Mouse (Mus musculus): ENCODE measurements around the gene Dazap1.

Gene Dazap1

DNA sequence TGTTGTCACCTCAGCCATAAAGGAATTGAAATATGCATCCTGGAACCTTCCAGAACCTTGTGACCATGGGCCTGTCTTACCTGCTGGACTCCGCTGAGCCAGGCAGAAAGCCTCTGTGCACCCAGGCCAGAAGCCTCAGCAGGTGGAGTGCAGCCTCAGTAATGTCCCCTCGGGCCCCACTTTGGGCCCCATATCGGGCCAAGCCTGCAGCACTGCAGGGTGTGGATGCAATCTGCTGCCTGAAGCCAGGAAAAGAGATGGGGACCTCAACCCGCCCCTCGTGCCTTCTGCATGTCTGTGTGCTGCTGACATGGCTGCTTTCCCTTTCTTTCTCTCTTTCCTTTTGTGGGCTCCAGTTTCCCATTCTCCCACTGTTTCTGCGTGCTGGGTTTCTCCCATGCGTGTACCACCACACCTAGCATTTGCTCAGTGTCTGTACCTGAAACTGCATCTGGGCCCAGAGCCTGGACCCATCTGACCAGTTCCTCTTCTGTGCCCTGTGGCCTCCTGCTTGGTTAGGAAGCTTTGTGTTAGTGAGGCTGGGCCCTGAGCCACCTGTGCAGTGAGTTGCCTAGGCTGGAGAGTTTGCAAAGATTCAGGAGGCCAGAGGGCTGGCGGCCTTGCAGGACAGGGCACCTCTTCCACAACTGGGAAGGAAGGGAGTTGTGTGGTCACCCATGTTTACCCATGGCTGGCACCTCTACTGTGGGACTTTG is 10.7 kb downstream of the Dazap1 start:
- no peak for DNase-seq

DNA sequence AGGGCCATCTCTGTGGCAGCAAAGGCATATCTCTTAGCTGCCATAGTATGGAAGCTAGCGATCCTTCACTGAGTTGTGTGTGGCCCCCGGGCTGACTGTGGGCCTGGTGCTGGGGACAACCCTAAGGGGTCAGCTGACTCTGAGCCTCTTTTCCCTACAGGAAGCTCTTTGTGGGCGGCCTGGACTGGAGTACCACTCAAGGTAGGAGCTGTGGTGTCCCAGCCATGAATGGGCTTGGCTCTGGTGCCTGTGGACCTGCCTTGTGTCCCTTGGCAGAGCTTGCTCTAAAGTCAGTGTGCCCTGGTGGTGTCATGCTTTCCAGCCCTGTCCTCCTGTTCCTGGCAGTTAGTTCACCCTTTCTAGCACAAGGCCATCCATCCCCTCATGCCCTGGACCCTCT is 12.6 kb downstream of the Dazap1 start:
- no peak for DNase-seq

DNA sequence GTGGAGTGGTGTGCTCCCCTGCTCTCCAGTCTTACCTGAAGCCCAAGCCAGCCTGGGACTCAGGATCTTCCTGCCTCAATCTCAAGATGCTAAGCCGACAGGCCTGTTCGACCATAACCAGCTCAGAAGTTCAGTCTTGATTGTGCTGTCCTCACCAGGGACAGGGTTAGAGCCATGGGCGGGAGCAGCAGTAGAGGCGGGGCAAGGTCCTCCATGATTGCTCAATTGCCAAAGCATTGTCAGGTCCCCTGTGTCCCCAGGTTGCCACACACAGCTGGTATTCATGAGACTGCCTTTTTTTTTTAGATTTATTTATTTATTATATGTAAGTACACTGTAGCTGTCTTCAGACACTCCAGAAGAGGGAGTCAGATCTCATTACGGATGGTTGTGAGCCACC is 15.0 kb downstream of the Dazap1 start:
- no peak for DNase-seq

DNA sequence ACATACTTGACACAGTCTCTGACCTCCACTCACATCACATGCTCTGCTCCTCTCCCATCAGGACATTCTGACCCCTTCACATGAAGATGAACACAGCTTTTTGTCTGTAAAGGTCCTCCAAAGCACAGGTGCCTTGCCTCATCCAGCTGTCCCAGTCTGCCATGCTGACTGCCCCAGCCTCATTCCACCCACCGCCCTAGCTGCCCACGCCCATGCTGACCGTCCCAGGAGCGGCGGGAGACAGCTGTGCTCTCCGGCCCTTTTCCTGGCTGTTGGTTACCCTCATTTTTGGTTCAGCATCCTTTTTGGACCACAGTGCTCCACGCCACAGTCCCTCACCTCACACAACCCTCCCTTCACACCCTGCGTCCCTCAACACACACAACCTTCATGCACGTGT is 17.1 kb downstream of the Dazap1 start:
- no peak for DNase-seq

DNA sequence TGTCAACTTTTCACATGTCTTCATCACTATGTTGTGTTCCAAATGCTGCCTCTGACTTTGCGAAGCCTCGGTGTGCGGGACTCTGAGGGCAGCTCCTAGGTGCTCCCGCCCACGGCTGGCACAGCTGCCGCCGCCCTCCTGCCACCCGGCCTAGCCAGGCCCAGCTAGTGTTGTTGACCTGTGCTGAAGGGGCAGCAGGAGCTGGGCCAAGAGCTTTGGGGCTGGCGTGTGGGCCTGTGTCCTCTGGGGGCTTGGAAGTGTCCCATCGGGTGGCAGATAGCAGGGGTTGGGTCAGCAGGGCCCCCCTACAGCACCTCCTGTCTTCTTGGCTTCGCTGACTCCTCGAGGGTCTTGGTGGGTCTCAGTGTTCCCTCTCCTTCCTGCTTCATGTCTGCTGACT is 18.0 kb downstream of the Dazap1 start:
- no peak for DNase-seq

DNA sequence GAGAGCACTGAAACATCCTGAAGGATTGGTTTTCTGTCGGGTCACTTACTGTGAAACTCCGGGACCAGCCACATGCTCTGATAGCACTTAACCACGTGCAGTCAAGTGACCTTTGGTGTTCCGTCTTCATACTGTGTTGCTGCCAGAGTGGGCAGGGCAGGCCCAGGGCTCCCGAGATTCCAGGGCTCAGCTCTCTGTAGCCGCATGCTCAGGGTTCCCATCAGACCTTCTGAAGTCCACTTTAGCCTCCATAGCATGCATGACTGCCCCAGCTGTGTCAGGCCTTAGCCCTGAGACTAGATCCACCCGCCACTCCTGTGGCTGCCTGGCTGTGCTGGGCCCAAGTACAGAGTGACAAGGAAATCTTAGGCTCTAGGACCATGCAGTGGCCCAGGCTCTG is 20.0 kb downstream of the Dazap1 start:
- DNase-seq: no peak

DNA sequence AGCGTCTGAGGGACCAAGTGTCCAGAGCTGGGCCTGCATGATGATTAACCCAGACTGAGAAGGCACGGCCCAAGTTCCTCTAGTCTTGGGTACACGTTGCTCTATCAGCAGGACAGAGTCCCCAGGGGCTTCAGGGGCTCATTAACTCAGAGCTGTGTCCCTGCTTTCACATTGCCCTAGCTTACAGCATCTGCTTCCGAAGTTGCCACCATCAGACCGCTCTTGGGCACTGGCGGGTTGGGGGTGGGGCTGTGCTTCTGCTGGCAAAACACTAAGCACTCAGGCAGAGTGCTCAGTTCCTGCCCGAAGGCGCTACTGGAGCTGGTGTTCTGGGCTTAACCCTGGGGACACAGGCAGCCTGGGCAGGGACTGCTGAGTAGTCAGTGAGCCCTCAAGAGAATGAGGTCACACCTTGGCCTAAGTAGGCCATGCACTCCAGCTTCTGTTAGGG is 20.7 kb downstream of the Dazap1 start:
- peak in 1 of 2 experiments; percentile 59 for DNase-seq

DNA sequence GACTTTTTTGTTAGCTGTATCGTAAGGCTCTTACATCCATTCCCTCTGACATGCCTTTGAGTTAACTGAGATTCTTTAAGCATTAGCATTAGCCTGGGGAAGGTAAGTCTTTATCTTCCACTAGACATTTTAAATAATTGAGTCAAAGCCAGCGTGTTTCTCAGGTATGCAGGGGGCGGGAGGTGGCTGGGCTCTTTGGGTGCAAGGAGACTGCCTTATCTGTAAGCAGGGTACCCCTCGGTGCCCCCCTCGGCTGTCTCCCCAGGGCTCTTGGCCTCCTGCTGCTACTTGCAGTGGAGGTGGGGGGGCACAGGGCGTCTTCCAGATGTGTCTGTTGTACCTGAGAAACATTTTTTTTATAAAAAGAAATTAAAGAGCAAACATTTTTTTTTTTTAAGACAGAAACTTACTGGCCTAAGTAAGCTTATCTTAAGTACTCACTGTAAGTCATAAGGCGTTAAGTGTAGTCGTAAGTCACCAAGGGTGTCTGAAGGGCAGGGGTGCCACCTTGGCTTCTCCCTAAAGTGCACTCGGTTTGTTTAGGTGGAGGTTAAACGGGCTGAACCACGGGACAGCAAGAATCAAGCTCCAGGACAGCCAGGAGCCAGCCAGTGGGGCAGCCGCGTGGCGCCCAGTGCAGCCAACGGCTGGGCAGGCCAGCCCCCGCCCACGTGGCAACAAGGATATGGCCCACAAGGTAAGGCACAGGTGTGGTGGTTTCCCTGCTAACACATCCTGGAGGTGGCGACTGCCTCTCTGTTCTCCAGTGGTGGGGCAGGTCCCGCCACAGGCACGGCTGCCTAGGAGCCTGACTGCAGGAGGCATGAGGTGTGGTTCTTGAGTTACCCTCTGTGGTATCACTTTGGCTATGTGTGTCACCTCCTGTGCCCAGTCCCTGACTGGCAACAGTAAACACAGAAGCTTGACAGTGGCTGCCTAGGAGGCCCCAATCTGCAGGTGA is 21.5 kb downstream of the Dazap1 start:
- DNase-seq: peak in 1 of 2 experiments; percentile 34

DNA sequence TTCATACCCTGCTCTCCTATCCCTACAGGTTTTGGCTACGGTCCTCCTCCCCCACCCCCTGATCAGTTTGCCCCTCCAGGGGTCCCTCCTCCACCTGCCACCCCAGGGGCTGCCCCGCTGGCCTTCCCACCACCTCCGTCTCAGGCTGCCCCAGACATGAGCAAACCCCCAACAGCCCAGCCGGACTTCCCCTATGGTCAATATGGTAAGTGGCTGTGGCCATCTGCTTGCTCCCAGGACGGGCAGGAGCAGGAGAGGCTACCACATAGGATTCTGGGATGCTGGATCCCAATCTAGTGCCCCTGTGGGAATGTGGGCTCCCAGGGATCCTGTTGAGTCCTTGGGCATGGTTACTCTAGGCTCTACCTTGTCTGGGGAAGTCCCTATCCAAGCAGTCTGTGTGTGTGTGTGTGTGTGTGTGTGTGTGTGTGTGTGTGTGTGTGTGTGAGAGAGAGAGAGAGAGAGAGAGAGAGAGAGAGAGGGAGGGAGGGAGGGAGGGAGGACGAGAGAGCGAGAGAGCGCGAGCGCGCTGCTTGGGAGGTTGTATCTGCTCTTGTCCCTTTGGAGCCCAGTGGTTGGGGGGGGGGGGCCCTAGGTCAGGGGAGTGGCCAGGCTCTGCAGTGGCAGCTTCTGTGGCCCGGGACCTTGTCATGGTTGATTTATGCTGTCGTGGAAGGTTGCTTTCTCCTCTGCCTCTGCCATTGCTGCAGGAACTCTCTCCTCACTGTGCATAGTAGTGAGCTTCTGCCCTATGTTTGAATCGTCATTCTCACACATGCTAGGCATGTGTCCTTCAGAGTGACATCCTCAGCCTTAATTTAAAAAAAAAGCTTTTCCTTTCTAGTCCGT is 24.2 kb downstream of the Dazap1 start:
- no peak for DNase-seq

DNA sequence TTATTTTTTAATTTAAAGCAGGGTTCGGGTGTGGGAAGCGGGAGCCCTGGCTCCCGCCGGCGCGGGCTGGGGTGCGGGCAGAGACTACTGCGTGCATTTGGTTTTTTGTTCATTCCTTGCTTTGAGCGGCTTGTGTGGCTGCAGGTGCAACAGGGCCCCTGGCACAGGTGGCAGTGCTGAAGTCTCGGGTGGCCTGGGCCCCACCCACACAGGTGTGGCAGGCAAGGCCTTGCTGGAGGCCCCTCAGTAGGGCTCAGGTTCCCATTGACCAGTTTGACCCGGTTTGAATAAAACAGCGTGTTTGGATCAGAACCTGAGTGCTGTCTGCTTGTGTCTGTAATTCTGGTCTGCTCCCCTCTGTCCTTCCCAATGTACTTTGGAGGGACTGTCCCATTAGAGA is 26.8 kb downstream of the Dazap1 start:
- no peak for DNase-seq

DNA sequence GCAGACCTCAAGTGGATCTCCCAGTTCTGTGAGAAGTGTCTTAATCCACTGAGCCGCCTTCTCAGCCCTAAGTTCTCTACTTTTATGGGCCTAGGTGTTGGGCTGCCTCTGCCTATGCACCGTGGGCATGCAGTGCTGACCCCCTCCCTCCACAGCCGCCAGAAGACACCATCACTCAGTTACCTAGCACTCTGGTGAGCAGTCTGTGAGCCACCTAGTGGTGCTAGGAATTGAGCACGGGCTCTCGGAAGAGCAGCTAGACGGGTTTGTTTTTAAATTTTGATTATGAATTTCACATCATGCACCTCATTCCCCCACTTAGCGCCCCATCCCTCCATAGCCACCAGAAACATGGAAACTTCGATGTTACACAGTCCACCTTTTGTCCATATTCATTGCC is 27.4 kb downstream of the Dazap1 start:
- DNase-seq: no peak

DNA sequence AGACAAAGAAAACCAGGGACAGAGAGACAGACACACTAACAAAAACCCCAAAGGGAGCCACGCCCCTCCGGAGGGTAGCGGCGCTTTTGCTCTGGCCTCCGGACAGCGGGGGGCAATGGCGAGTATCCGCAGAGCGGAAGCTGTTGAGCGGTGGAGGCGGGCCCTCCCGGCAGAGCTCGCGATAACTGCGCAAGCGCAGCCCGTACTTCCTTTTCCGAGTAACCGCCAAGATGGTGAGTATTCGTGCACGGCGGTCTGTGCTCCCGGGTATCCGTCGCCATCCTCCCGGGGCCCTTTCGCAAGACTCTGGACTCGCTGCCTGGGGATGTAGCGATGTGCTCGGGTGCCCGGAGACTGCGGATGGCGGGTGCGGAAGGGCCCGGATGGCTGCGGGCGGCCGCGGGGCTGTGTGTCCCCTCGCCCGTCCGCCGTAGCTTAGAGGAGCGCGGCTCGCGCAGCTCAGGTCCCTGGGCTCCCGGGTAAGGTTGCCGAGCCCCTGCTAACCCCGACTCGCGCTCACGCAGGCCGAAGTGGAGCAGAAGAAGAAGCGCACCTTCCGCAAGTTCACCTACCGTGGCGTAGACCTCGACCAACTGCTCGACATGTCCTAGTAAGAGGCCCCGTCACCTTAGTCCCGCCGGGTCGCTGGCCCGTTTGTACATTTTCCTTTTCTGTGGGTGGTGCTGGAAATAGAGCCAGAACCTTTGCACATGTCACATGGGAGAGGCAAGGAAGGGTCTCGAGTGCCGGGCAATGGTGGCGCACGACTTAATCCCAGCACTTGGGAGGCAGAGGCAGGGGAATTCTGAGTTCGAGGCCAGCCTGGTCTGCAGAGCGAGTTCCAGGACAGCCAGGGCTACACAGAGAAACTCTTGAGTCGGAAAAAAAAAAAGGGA is 31.2 kb downstream of the Dazap1 start, which contains the start of gene Rps15:
Gene Rps15, plus strand, starts transcription at position 203 of the 896 bp plus-strand sequence.
- DNase-seq: peak; percentile 99

DNA sequence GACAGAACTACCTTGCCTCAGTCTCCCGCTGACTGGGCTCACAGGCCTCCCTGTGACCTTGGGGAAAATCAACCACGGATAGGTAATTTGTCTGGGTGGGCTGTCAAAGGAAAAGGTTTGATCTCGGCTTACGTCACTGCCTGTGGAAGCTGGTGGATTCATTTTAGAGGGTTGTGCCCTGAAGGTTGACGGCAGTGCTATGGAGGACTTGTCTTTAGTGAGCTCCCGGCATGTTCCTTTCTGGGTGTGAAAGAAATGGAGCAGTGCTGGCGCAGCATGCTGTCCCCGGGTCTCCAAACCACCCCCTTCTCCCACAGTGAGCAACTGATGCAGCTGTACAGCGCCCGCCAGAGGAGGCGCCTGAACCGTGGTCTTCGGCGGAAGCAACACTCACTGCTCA is 32.0 kb downstream of the Dazap1 start:
- DNase-seq: no peak

DNA sequence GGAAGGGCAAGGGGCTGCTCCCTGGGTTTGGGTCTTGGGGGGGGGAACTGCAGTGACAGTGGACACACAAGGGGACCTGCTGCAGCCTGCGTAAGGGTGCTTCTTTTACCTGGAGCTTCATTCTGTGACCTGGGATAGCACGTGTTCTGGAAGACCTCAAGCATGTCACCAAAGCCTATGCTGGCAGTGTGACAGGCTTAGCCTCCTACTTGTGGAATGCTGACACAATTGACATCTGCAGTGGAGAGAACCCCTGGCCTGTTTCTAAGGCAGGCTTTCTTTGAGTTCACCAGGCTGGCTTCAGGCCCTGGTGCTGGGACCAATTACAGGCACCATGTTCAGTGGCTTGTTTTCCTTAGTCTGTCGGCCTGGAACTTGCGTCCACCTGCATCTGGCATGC is 33.0 kb downstream of the Dazap1 start:
- no peak for DNase-seq

DNA sequence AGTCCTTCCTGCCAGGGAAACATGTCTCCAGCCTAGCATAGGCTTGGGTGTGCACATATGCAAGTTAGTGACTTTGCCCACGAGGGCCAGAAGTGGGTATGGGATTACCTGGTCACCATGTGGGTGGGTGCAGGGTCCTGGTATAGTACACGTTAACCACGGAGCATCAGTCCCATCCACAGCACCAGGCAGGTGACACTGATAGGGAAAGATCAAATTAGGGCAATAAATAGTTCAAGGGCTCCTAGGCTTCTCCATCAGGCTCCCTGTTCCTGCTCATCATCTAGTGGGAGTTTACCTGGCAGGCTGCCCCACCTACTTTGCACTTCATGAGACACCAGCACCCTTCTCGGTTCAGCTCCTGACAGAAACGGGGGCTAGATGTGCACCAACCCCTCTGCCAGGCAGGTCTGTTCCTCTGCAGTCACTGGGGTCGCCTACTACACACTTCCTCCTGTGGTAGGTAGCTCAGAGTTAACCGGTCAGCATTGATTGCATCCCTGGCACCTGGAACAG is 33.6 kb downstream of the Dazap1 start:
- peak; percentile 38 to 57 for DNase-seq

DNA sequence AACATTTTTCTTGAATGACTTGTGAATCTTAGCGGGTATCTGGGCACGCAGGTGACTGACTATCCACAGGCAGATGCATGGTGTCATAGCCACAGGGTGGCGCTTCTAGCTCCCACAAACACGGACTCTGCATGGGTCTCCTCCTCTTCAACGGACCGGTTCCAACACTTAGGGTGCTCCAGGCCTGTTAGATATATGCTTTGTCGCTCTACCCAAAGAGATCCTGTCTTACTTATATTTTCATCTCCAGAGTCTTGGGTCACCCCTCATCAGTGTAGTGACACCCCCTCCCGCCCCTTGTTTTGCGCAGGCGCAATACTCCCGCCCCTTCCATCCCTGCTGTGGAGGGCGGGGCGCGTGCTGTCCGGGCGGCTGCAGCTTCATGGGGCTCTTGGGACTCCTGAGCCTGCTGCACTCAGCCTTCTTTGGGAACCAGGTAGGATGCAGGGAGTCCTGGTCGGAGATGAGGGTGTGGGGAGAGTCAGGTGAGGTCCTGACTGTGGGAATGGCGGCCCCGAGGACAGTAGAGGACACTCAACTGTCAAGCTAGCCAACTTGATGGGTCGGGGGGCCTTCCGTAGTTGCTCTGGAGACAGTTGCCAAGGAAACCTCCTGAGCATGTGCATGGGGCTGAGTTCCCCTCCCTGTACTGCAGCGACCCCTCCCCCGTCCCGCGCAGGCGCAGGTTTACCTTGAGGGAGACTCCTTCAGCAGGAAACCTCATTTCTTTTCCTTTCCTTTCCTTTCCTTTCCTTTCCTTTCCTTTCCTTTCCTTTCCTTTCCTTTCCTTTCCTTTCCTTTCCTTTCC is 34.5 kb downstream of the Dazap1 start, which contains the start of gene Apc2:
Gene Apc2, plus strand, starts transcription at position 360 of the 808 bp plus-strand sequence.
- peak; percentile 85 to 87 for DNase-seq

DNA sequence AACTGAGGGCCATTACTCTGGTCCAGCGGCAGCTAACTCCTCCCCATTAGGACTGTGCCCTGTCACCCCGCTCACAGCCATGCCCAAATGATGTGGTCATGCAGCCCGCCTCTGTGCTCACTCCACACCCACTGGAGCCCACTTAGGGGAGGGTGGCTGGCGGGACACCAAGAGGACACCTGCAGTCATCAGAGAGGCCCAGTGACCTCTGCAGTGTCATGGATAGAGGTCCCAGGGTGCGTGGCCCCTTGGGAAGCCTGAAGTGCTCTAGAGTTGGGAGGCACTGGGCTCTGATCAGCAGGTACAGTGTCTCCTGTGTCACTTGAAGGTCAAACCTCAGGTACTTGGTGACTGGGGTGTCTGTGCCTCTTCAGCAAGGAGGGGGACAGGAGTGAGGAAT is 35.5 kb downstream of the Dazap1 start:
- peak; percentile 27 to 54 for DNase-seq

DNA sequence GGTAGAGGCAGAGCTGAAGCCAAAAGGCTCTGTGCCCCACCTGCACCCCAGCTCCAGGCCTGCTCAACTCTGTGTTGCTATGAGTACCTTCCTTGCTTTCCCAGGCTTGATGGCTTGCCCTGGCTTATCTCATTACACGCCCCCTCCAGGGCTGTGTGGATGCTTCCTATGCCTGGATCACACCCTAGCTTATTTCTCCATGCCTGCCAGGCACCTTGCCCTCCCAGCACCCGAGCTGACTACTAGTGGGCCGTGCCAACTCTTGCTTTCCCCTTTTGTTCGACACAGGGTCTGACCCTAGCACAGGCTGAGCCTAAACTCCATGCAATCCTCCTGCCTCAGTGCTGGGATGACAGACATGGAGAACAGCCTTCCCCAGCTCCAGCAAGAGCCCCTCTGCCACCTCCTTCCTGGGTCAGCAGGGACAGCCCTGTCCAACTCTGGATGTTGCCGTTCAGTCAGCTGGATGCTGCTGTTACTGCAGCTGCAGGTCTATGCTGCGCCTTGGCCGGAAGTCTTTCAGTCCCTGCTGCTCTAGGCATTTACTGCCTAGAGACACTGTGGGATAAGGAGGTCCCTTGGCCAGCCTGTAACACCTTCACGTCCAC is 36.3 kb downstream of the Dazap1 start:
- DNase-seq: peak in 1 of 2 experiments; percentile 55

DNA sequence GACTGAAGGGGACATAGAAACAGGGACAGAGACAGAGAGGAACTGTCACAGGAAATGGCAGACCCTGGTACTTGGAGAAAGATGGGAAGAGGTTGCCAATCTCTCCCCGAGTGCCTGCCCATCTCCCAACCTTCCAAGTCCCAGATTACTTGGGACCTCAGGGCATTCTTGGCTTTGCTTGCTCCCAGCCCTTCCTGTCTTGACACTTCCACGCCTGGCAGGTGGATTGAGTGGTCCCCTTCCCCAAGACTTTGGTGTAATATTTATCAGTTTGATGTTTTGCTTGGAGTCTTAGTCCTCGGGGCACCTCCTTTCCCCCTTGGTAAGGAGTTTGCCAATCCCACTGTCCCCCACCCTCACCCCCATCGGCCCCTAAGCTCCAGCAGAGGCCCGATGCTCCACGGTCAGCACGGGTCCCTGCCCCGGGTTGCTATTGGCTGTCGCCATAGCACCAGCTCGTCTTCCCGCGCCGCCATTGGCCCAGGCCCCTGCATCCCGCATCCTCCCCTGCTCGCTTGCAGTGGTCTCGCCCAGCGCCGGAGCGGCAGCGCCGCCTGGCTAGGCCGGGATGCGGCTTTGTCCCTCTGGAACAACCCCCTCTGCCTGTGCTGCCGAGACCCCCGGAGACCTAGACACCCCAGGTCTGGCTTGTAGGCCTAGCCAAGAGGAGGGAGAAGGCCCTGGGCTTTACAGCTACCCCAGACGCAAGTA is 37.4 kb downstream of the Dazap1 start:
- peak; percentile 97 to 98 for DNase-seq
